Comparison of ENCODE assay signal across 19 mouse cellular contexts in genomic region chr16:26021759-26022158, GRCm38 (mm10).
DNase-seq lines count a peak whose midpoint lies in the region; ATAC-seq and TF ChIP-seq lines count a peak whose summit lies in the region.
"Had no signal": no experiment of that assay in that cellular context is flagged by ENCODE, and none has a peak within 500 bp of the region (broad histone marks: within the 10 kb centered on the region; RNA-seq: fewer than 3 reads in every experiment).

No protein-coding gene starts in this region.

- no peaks in the 10 kb centered on the region for H3K9me3 ChIP-seq in MEL (replicated peaks; ENCODE audit: insufficient read depth, low read length)
- H3K9me3 ChIP-seq in midbrain, embryonic 13.5 days, result no peaks in the 10 kb centered on the region
- H3K9me3 ChIP-seq: embryonic facial prominence, embryonic 10.5 days; hindbrain, embryonic 10.5 days; kidney, embryonic 15.5 days; lung, embryonic 15.5 days had no signal

- TF ChIP-seq CTCF in heart, adult 2 months (IDR thresholded peaks at IDR 0.05), result peak; percentile 51
- TF ChIP-seq CTCF in MEL (IDR thresholded peaks at IDR 0.05 in 2 of 3, conservative IDR thresholded peaks at IDR 0.05 in 1 of 3; ENCODE audit: control insufficient read depth in 1 of 3, insufficient read depth in 1 of 3, low read depth in 2 of 3, low read length in 3 of 3, poor library complexity in 1 of 3, severe bottlenecking in 1 of 3), result no peak

- no peak overlapping the region for H3K9ac ChIP-seq in heart, adult 2 months (ENCODE audit: low read depth, low read length)
- no peak overlapping the region for H3K9ac ChIP-seq in MEL (ENCODE audit: control insufficient read depth, low read depth, low read length, poor library complexity, severe bottlenecking)
- H3K9ac ChIP-seq in midbrain, embryonic 13.5 days (replicated peaks), result no peak overlapping the region
- H3K9ac ChIP-seq: kidney, embryonic 15.5 days; lung, embryonic 15.5 days had no signal

- WGBS in heart, adult 2 months, result 55% methylated on average over 2 of the region's 2 CpGs
- 54% methylated on average over 2 of the region's 2 CpGs for WGBS in midbrain, embryonic 13.5 days

- no peak overlapping the region for H3K4me3 ChIP-seq in heart, adult 2 months
- H3K4me3 ChIP-seq in MEL (ENCODE audit: control insufficient read depth in 1 of 2, insufficient read depth in 1 of 2, low read depth in 2 of 2, low read length in 2 of 2), result no peak overlapping the region
- no peak overlapping the region for H3K4me3 ChIP-seq in midbrain, embryonic 13.5 days (replicated peaks)
- H3K4me3 ChIP-seq: embryonic facial prominence, embryonic 10.5 days; hindbrain, embryonic 10.5 days; kidney, embryonic 15.5 days; lung, embryonic 15.5 days; myocyte had no signal

- TF ChIP-seq EP300 in heart, adult 2 months (IDR thresholded peaks at IDR 0.05; ENCODE audit: insufficient read depth, low read depth, low read length), result no peak
- TF ChIP-seq EP300 in MEL (IDR thresholded peaks at IDR 0.05; ENCODE audit: low read depth in 1 of 2, low read length in 2 of 2), result no peak

- no peak for TF ChIP-seq POLR2A in heart, adult 2 months (IDR thresholded peaks at IDR 0.05; ENCODE audit: insufficient read depth, low read depth, low read length)
- TF ChIP-seq POLR2A in MEL (IDR thresholded peaks at IDR 0.05; ENCODE audit: control insufficient read depth in 1 of 2, insufficient read depth in 1 of 2, low read depth in 1 of 2, low read length in 2 of 2, poor library complexity in 1 of 2), result no peak

- H3K79me2 ChIP-seq in heart, adult 2 months (replicated peaks; ENCODE audit: control insufficient read depth, insufficient read depth, low read length), result no peaks in the 10 kb centered on the region
- H3K79me2 ChIP-seq in MEL (ENCODE audit: control insufficient read depth, insufficient read depth, low read length, poor library complexity), result no peaks in the 10 kb centered on the region

- intact Hi-C loops in heart, adult 2 months (cut with DNase I), result loop anchor here (2.0 kb wide), 1 partner anchor 177 kb away; no protein-coding TSS in a partner anchor

- H3K4me2 ChIP-seq in midbrain, embryonic 13.5 days (replicated peaks), result no peak overlapping the region
- H3K4me2 ChIP-seq: kidney, embryonic 15.5 days; liver, embryonic 11.5 days; lung, embryonic 15.5 days had no signal

- ATAC-seq in midbrain, embryonic 13.5 days, result no peak

- H3K27me3 ChIP-seq in heart, adult 2 months (ENCODE audit: control insufficient read depth, insufficient read depth, low read length), result no peaks in the 10 kb centered on the region
- no peaks in the 10 kb centered on the region for H3K27me3 ChIP-seq in MEL (ENCODE audit: control insufficient read depth in 1 of 2, insufficient read depth in 2 of 2, low read length in 2 of 2)
- no peaks in the 10 kb centered on the region for H3K27me3 ChIP-seq in midbrain, embryonic 13.5 days
- H3K27me3 ChIP-seq: kidney, embryonic 15.5 days; lung, embryonic 15.5 days had no signal

- H3K4me1 ChIP-seq in heart, adult 2 months (ENCODE audit: control insufficient read depth, insufficient read depth, low read length), result no peaks in the 10 kb centered on the region
- H3K4me1 ChIP-seq in MEL (ENCODE audit: control insufficient read depth in 1 of 2, insufficient read depth in 2 of 2, low read length in 2 of 2), result no peaks in the 10 kb centered on the region
- H3K4me1 ChIP-seq in midbrain, embryonic 13.5 days (replicated peaks), result 0 out of 2 replicates have a peak, but pooled peaks cover 10% of the 10 kb centered on the region

- no peak for TF ChIP-seq RAD21 in MEL (IDR thresholded peaks at IDR 0.05; ENCODE audit: low read depth, low read length)

- no peak overlapping the region for H3K27ac ChIP-seq in heart, adult 2 months
- no peak overlapping the region for H3K27ac ChIP-seq in MEL (ENCODE audit: control insufficient read depth, low read depth, low read length)
- H3K27ac ChIP-seq in midbrain, embryonic 13.5 days, result no peak overlapping the region
- H3K27ac ChIP-seq: embryonic facial prominence, embryonic 10.5 days; hindbrain, embryonic 10.5 days; kidney, embryonic 15.5 days; lung, embryonic 15.5 days had no signal

- DNase-seq in heart, adult 2 months, result no peak
- no peak for DNase-seq in heart, postnatal 4 days
- DNase-seq in kidney, postnatal 36 days, result peak; percentile 23 to 25
- DNase-seq in kidney, postnatal 4 days, result no peak
- peak; percentile 68 for DNase-seq in 3T3-L1 (ENCODE audit: low read depth, low spot score)
- DNase-seq in MEL (ENCODE audit: low read depth, low spot score), result no peak
- no peak for DNase-seq in adrenal gland, adult 2 months
- DNase-seq: adrenal gland, postnatal 36 days; cerebellum, adult 8-10 months; heart, adult 11 months; midbrain, embryonic 14.5 days; thymus, postnatal 4 days had no signal

- H3K36me3 ChIP-seq in heart, adult 2 months (ENCODE audit: control insufficient read depth, insufficient read depth, low read length), result no peaks in the 10 kb centered on the region
- H3K36me3 ChIP-seq in MEL (ENCODE audit: control insufficient read depth in 1 of 2, insufficient read depth in 2 of 2, low read length in 2 of 2), result no peaks in the 10 kb centered on the region
- H3K36me3 ChIP-seq in midbrain, embryonic 13.5 days, result no peaks in the 10 kb centered on the region
- H3K36me3 ChIP-seq: embryonic facial prominence, embryonic 10.5 days; hindbrain, embryonic 10.5 days; kidney, embryonic 15.5 days; lung, embryonic 15.5 days had no signal

TF ChIP-seq in MEL, 35 proteins besides CTCF, POLR2A, EP300 and RAD21:
- TF ChIP-seq SMC3 (IDR thresholded peaks at IDR 0.05; ENCODE audit: low read depth, low read length), result peak; percentile 12; the same call in 1 of the 2 replicates
- no peak for TF ChIP-seq MAX (IDR thresholded peaks at IDR 0.05; ENCODE audit: low read length)

Comparison
In these comparisons a context has a peak if more than half of its experiments do, and no peak if none do; other contexts are left out.
1. DNase-seq: peak in kidney, postnatal 36 days (2 of 2) and 3T3-L1 (single experiment); none in heart, adult 2 months (0 of 2), heart, postnatal 4 days (single experiment), kidney, postnatal 4 days (0 of 2), MEL (single experiment) and adrenal gland, adult 2 months (single experiment).